Mouse (Mus musculus) stomach, embryonic 14.5 days (tissue): ENCODE measurements around the gene 1700088E04Rik. TPM values are rescaled to one million over a fixed set of nuclear protein-coding genes. Genes with fewer than 3 reads are reported as not detected.

ENCODE experiments used
- ATAC-seq: fragments of 200-750 bp; cut with Nextera tagmentation; 2 replicates; pipeline ENCODE4 v1.8.0; 2017; ENCODE audit warnings: low read depth, moderate TSS enrichment; ENCODE audit not compliant: insufficient number of reproducible peaks, insufficient read depth, low FRiP score
- H3K27ac ChIP-seq: fragments of 300-500 bp; sonication (generic); 2 replicates; pipeline ENCODE4 v1.5.1; 2014; ENCODE audit warnings: mild to moderate bottlenecking, low read length, moderate library complexity, mixed read lengths
- H3K27me3 ChIP-seq: fragments of 300-500 bp; sonication (generic); 2 replicates; pipeline ENCODE4 v1.6.1; 2014; ENCODE audit warnings: low read length, control low read depth, mixed read lengths; ENCODE audit not compliant: control insufficient read depth, insufficient read depth
- H3K36me3 ChIP-seq: fragments of 300-500 bp; sonication (generic); 2 replicates; pipeline ENCODE4 v1.6.1; 2014; ENCODE audit warnings: mild to moderate bottlenecking, control low read depth, low read length, moderate library complexity, mixed read lengths; ENCODE audit not compliant: control insufficient read depth, insufficient read depth
- H3K4me1 ChIP-seq: fragments of 300-500 bp; sonication (generic); 2 replicates; pipeline ENCODE4 v1.6.1; 2014; ENCODE audit warnings: low read length, control low read depth, mixed read lengths; ENCODE audit not compliant: control insufficient read depth, insufficient read depth
- H3K4me2 ChIP-seq: fragments of 300-500 bp; sonication (generic); replicated peaks from 2 replicates; pipeline ENCODE4 v1.6.1; 2014; ENCODE audit warnings: low read depth, low read length, control low read depth
- H3K4me3 ChIP-seq: fragments of 300-500 bp; sonication (generic); 2 replicates; pipeline ENCODE4 v1.5.1; 2014; ENCODE audit warnings: low read depth, low read length, control low read depth
- H3K9ac ChIP-seq: fragments of 300-500 bp; sonication (generic); replicated peaks from 2 replicates; pipeline ENCODE4 v1.6.1; 2014; ENCODE audit warnings: low read depth, mild to moderate bottlenecking, control low read depth, low read length, moderate library complexity, mixed read lengths
- H3K9me3 ChIP-seq: fragments of 300-500 bp; sonication (generic); 2 replicates; pipeline ENCODE4 v1.6.1; 2016; ENCODE audit warnings: low read depth, low read length, control low read depth; ENCODE audit not compliant: control insufficient read depth
- whole genome bisulfite sequencing: fragments of 180-500 bp; shearing (Covaris S2); extraction: QIAGEN DNeasy Blood & Tissue Kit; methylation state at CpG from one replicate; pipeline ENCODE4 v1.1.7; 2014; 5-methylcytosine and 5-hydroxymethylcytosine counted together
- polyA plus RNA-seq: library from polyadenylated mRNA; unstranded; fragments of >200 nt; fragmentation: Nextera tagmentation; extraction: Ambion mirVana; gene quantifications from 2 replicates; pipeline ENCODE4 v1.2.1, GENCODE M21; 2014

1700088E04Rik gene
- polyA plus RNA-seq, 1 experiment from 2014 or later = 8.7 TPM

DNA sequence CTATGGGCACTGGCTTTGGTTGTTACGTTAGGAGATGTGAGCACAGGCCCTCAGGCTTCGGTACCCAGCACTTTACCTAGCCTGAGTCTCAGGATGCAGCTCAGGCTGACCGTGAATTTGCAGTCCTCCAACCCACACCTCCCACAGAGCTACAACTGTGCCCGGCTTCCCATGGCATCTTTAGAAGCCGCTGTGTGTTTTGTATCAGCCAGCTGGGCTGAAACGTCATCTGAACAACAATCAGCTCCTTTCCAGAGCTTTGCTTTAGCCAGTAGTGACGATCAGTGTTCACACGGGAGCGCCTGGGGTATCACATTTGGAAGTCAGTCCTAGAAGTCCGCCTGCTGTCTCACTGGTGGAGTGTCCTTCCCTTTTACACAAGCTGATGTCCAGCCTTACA lies 37.8 kb downstream of the 1700088E04Rik start:
- no peak for ATAC-seq
- no peak overlapping the region for H3K4me2 ChIP-seq
- 74% methylated on average over 10 of the region's 10 CpGs for WGBS
- H3K36me3 ChIP-seq = no peaks in the 10 kb centered on the region
- H3K9ac ChIP-seq = no peak overlapping the region
- H3K9me3 ChIP-seq = no peaks in the 10 kb centered on the region
- H3K27me3 ChIP-seq = no peaks in the 10 kb centered on the region
- H3K4me1 ChIP-seq = peaks cover 10% of the 10 kb centered on the region; the same call in 1 of the 2 replicates
- no peak overlapping the region for H3K27ac ChIP-seq
- no peak overlapping the region for H3K4me3 ChIP-seq

DNA sequence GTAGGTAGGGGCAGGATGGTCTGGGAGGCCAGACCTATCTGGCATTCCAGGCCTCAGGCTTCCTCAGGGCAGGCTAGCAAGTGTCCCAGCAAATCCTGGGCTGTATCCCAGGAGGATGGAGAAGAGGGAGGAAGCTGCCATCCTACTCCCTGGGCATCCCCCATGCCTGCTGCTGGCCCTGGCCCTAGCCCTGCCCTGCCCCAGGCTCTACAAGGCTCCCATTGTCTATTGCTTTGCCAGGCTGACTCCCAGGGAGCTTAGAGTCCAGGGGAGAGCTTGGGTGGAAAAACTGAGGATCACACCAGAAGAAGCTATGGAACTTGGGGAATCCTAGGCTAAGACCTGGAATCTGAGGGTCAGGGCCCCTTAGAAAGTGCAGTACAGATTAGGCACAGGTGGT lies 39.5 kb downstream of the 1700088E04Rik start:
- H3K27me3 ChIP-seq = no peaks in the 10 kb centered on the region
- no peaks in the 10 kb centered on the region for H3K36me3 ChIP-seq
- H3K4me1 ChIP-seq = peaks cover 17% of the 10 kb centered on the region
- H3K4me3 ChIP-seq = no peak overlapping the region
- 0 out of 2 replicates have a peak overlapping the region, but pooled peaks have one; percentile 10 for H3K9ac ChIP-seq
- no peak for ATAC-seq
- H3K4me2 ChIP-seq = no peak overlapping the region
- H3K9me3 ChIP-seq = no peaks in the 10 kb centered on the region
- H3K27ac ChIP-seq = no peak overlapping the region

DNA sequence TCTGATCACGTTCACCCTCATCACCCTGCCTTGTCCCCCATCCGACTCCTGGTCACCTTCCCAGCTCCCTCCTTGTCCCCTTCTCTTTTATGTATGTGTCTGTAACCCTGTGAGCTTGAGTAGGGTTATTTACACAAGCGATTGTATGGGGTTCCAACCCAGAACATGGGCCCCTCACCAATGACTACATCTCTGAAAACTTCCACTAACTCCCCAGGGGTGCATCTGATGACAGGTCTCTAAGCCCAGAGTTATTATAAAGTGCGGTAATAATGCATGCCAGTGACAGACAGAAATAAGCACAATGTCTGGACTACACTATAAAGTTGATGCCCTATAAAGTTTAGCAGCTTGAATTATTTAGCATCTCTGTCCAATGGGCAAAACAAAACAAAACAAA lies 40.7 kb downstream of the 1700088E04Rik start:
- H3K9me3 ChIP-seq = no peaks in the 10 kb centered on the region
- WGBS = 65% methylated on average over 4 of the region's 4 CpGs
- H3K4me2 ChIP-seq = no peak overlapping the region
- peaks cover 17% of the 10 kb centered on the region for H3K4me1 ChIP-seq
- no peak for ATAC-seq
- no peaks in the 10 kb centered on the region for H3K27me3 ChIP-seq
- H3K4me3 ChIP-seq = no peak overlapping the region
- H3K36me3 ChIP-seq = peaks cover 8% of the 10 kb centered on the region
- H3K27ac ChIP-seq = no peak overlapping the region
- H3K9ac ChIP-seq = no peak overlapping the region

DNA sequence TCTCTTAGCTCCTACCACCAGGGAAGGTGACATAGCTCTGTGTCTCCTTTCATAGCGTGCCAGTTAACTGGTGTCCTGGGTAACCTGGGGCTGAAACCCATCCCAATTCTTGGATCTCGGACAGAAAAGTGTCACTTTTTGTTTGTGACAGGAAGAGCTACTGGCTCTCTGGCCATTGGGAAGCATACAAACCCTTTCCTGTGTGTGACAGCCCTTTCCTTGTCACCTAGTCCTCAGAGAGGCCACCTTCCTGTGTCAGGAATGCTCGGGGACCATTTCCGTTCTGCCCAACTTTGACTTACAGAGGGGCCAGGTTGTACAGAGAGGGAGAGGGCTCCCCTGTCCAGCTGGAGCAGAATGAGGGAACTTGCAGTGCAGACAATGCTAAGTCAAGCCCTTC lies 41.6 kb downstream of the 1700088E04Rik start:
- Histone ChIP-seq H3K4me3 (no peak overlapping the region), H3K27me3 (no peaks in the 10 kb centered on the region), H3K9ac (no peak overlapping the region), H3K27ac (no peak overlapping the region; the same call in 1 of the 2 replicates), H3K4me2 (no peak overlapping the region), H3K4me1 (peaks cover 17% of the 10 kb centered on the region), H3K9me3 (no peaks in the 10 kb centered on the region), H3K36me3 (peaks cover 10% of the 10 kb centered on the region)
- no peak for ATAC-seq
- whole genome bisulfite sequencing = 68% methylated on average over 4 of the region's 4 CpGs

DNA sequence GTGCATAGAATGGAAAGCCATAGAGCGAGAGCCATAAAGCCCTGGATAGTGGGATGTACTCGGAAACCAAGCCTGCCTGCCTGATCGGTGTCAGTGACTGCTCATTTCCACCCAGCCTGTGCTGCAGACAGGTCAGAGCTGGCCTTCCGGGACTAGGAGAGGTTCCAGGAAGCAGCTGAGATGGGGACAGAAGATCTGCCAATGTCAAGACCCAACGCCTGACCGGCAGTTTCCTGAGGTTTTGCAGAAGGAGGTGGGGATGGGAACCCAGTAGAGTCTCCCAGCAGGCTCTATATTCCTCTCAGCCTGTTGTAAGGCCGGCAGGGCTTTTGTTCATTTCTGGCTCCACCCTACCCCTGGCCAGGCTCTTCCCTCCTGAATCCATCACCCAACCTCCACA lies 42.2 kb downstream of the 1700088E04Rik start:
- Histone ChIP-seq H3K4me2 (no peak overlapping the region), H3K4me3 (no peak overlapping the region), H3K4me1 (peaks cover 17% of the 10 kb centered on the region), H3K36me3 (peaks cover 16% of the 10 kb centered on the region), H3K27me3 (no peaks in the 10 kb centered on the region), H3K9me3 (no peaks in the 10 kb centered on the region), H3K27ac (peak overlapping the region; percentile 84; the same call in 1 of the 2 replicates), H3K9ac (no peak overlapping the region)
- WGBS = 59% methylated on average over 7 of the region's 7 CpGs
- no peak for ATAC-seq

DNA sequence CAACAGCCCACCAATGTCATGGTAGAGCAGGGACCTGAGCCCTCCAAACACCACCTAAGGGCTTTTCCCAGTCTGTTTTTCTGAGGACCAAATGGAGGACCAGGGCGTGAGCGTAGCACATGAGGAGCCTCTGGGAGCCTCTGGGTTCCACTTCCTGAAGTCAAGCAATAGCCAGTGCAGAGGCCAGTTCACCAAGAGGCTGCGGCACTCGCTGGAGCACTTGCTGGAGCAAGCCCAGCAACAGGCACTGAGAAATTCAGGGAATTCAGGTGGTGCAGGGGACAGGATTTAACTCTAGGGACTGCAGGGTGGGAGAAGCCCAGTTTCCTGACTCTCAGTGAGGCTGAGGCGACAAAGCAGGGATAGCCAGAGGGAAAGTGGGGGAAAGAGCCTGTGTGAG lies 42.8 kb downstream of the 1700088E04Rik start:
- Histone ChIP-seq H3K9ac (no peak overlapping the region), H3K27ac (peak overlapping the region; percentile 84), H3K9me3 (no peaks in the 10 kb centered on the region), H3K27me3 (no peaks in the 10 kb centered on the region), H3K4me1 (peaks cover 17% of the 10 kb centered on the region), H3K4me3 (no peak overlapping the region), H3K36me3 (peaks cover 22% of the 10 kb centered on the region), H3K4me2 (no peak overlapping the region)
- WGBS = 51% methylated on average over 5 of the region's 5 CpGs
- ATAC-seq = no peak

DNA sequence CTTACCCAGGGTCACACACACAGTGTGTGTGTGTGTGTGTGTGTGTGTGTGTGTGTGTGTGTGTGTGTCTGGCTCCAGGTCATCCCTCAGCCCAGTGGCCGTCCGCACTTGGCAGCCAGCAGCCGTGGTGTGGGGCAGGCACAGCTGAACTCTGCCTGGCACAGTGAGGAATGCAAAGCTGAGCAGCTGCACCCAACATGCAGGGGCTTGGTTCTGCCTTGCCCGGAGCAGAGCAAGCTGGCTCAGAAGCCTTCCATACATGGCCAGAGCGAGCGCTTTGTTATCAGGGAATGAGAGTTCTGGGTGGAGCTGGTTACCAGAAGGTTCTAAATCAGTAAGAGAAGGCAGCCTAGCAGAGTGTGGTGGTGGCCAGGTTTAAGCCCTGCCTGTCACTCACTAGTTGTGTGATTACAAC lies 43.4 kb downstream of the 1700088E04Rik start:
- ATAC-seq = peak; percentile 77
- H3K27ac ChIP-seq = peak overlapping the region; percentile 84
- H3K4me3 ChIP-seq = no peak overlapping the region
- H3K4me2 ChIP-seq = peak overlapping the region; percentile 17; the same call in 1 of the 2 replicates
- WGBS = 17% methylated on average over 6 of the region's 6 CpGs
- H3K36me3 ChIP-seq = peaks cover 25% of the 10 kb centered on the region
- H3K9ac ChIP-seq = no peak overlapping the region
- peaks cover 17% of the 10 kb centered on the region for H3K4me1 ChIP-seq
- H3K27me3 ChIP-seq = no peaks in the 10 kb centered on the region
- H3K9me3 ChIP-seq = no peaks in the 10 kb centered on the region

DNA sequence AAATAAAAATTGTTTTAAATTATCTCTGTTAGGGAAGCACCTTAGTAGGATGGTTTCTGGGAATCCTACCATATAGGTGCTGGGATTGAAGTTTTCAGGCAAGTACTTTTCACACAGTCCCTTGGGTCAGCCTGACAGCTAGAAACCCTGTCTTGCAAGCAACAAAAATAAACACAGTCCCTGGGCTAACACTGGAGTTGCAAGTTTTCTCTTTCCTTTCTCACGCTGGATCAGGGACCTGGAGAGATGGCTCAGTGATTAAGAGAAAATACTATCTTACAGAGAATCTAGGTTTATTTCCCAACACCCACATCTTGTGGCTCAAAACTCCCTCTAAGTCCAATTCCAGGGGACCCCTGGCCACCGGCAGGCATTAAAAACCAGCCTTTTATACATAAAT lies 43.9 kb downstream of the 1700088E04Rik start:
- Histone ChIP-seq H3K4me3 (no peak overlapping the region), H3K27me3 (no peaks in the 10 kb centered on the region), H3K36me3 (peaks cover 28% of the 10 kb centered on the region), H3K4me1 (peaks cover 17% of the 10 kb centered on the region), H3K9ac (no peak overlapping the region), H3K4me2 (peak overlapping the region; percentile 17; the same call in 1 of the 2 replicates), H3K27ac (peak overlapping the region; percentile 84), H3K9me3 (no peaks in the 10 kb centered on the region)
- ATAC-seq = no peak
- WGBS = 14% methylated on average over 2 of the region's 2 CpGs

DNA sequence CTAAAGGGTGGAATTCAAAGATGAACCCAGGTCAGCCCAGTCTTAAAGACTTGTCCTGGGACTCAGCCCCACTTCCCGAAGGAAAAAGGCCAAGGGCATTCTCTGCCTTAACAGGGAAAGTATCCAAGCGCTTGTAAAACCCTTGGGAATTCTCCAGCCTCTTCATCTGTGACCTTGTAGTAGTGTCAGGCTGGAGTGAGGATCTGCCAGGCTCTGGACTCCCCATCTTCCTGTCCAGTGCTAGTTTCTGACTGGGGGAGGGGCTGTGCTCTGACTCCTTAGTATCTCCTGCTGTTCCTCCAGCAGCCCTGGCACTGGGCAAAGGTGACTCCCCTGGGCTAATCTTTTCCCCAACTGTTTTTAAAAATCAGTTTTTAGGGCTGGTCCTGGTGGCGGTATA lies 44.5 kb downstream of the 1700088E04Rik start:
- Histone ChIP-seq H3K9me3 (no peaks in the 10 kb centered on the region), H3K27me3 (no peaks in the 10 kb centered on the region), H3K27ac (peak overlapping the region; percentile 84; the same call in 1 of the 2 replicates), H3K9ac (no peak overlapping the region), H3K4me3 (no peak overlapping the region), H3K4me1 (peaks cover 15% of the 10 kb centered on the region), H3K4me2 (no peak overlapping the region), H3K36me3 (peaks cover 34% of the 10 kb centered on the region)
- ATAC-seq = no peak
- 62% methylated on average over 3 of the region's 3 CpGs for WGBS
